Mouse (Mus musculus): ENCODE data around the gene Tet3. TPM values are rescaled to one million over a fixed set of nuclear protein-coding genes. Genes with fewer than 3 reads are reported as not detected.

The Tet3 gene
- polyA plus RNA-seq, 1 experiment from 2014 or later, result 79.2 TPM

DNA sequence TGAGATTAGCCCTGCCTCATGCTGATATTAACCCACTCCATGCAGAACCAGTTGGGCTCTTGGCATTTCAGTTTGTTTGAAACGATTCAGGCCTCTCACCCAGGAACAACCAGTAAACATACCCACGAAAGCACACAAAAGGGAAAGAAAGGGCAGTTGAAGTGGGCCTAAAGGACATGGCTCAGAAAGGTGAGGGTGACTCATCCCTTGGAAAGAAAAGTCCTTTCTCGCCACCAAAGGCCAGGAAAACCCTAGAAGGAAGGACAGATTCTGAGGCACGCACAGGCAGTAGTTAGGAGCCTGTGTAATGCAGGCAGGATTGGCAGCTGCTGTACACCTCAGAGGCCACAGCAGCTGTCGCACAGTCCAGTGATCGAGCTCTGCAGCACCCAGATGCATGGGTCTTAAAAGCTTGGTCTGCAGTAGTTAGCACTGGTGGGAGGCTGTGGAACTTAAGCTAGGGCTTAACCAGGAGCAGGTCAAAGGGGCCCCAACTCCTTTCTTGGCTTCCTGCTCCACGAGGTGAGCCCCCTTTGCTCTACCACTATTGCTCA lies 53.3 kb downstream of the Tet3 start:
- no peak overlapping the region for H3K27ac ChIP-seq (replicated peaks)
- H3K9me3 ChIP-seq, result no peaks in the 10 kb centered on the region
- 88% methylated on average over 7 of the region's 7 CpGs for WGBS
- H3K36me3 ChIP-seq, result peaks cover 51% of the 10 kb centered on the region
- no peak overlapping the region for H3K9ac ChIP-seq
- peaks cover 25% of the 10 kb centered on the region for H3K4me1 ChIP-seq (replicated peaks)
- ATAC-seq (ENCODE audit: low read depth), result no peak
- no peak overlapping the region for H3K4me2 ChIP-seq
- no peak overlapping the region for H3K4me3 ChIP-seq
- no peaks in the 10 kb centered on the region for H3K27me3 ChIP-seq

DNA sequence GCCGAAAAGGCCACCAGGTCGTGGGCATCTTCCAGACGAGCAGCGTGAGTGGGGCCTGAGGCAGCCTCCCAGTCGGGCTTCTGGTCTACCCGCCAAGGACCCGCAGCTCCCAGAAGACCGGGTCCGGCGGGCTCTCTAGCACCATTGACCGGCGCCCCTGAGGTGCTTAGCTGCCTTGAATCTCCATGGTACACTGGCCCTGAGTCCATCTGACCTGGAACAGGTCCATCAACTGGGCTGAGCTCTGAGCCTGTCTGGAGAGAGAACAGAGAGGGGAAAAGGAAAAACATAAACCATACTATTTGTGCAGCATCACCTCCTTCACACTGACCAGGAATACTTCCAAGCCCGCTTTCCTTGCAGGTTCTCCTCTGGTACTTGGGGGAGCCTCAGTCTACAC lies 54.3 kb downstream of the Tet3 start:
- 95% methylated on average over 13 of the region's 13 CpGs for WGBS
- peaks cover 59% of the 10 kb centered on the region for H3K36me3 ChIP-seq
- H3K27me3 ChIP-seq, result no peaks in the 10 kb centered on the region
- peaks cover 23% of the 10 kb centered on the region for H3K4me1 ChIP-seq (replicated peaks)
- no peak overlapping the region for H3K4me2 ChIP-seq
- ATAC-seq (ENCODE audit: low read depth), result no peak
- no peak overlapping the region for H3K9ac ChIP-seq
- H3K27ac ChIP-seq (replicated peaks), result no peak overlapping the region
- no peak overlapping the region for H3K4me3 ChIP-seq
- H3K9me3 ChIP-seq, result no peaks in the 10 kb centered on the region

DNA sequence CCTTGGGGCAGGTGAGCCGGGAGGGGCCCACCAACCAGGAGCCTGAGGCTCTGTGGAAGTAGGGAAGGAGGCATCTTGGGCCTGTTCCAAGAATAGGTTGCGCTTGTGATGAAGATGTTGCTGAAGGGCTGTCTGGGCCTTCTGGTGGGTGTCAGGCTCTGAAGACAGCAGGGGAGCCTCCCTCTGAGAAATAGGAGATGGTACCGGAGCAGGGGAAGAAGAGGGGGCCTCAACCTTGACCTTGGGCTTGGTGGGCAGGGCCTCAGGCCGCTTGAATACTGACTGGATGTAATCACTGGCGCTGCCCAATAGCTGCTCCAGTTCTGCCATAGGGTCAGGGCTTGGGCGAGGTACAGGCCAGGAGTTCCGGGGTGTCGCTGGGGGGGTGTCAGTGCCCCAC lies 55.4 kb downstream of the Tet3 start:
- 96% methylated on average over 8 of the region's 8 CpGs for WGBS
- Histone ChIP-seq H3K4me1 (replicated peaks) (peaks cover 22% of the 10 kb centered on the region), H3K4me3 (no peak overlapping the region), H3K27me3 (no peaks in the 10 kb centered on the region), H3K9ac (no peak overlapping the region), H3K36me3 (peaks cover 69% of the 10 kb centered on the region), H3K27ac (replicated peaks) (no peak overlapping the region), H3K9me3 (no peaks in the 10 kb centered on the region), H3K4me2 (no peak overlapping the region)
- no peak for ATAC-seq (ENCODE audit: low read depth)

DNA sequence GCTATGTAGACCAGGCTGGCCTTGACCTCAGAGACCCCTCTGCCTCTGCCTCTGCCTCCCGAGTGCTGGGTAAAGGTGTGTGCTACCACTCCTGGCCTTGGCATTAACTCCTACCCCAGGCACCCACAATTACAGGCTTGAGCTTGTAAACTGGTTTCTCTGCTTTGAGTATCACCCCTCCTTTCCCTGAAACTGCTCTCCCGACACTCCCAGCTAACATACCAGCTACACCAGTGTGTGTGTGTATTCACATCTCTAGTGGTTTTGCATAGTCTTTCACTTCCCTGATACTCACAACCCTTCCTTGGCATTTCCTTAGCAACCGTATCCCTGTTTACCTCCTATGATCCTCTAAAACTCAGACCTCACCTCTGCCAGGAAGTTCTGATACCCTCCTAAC lies 59.1 kb downstream of the Tet3 start:
- H3K27ac ChIP-seq (replicated peaks), result no peak overlapping the region
- 83% methylated on average over 3 of the region's 3 CpGs for WGBS
- peaks cover 93% of the 10 kb centered on the region for H3K36me3 ChIP-seq
- H3K4me3 ChIP-seq, result no peak overlapping the region
- no peaks in the 10 kb centered on the region for H3K27me3 ChIP-seq
- H3K9me3 ChIP-seq, result no peaks in the 10 kb centered on the region
- H3K4me2 ChIP-seq, result no peak overlapping the region
- ATAC-seq (ENCODE audit: low read depth), result no peak
- peaks cover 19% of the 10 kb centered on the region for H3K4me1 ChIP-seq (replicated peaks)
- H3K9ac ChIP-seq, result no peak overlapping the region

DNA sequence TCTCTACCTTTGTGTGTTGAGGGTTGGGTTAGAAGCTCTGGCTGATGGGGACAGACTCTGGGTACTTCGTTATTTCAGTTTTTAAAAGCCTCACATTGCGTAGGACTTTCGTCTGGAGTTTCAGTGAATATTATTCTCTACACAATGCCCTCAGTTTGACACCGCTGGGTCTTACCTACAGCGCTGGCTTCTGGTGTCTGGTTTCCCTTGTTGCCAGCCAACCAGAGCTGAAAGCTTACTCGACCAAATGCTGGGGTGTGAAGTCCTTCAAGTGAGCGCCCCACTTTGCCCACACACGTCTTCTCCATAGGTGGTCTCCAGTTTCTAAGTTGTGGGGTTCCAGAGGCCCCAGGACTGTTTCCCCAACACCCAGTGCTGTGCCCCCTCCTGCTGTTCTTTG lies 61.2 kb downstream of the Tet3 start:
- no peak overlapping the region for H3K4me3 ChIP-seq
- H3K4me2 ChIP-seq, result no peak overlapping the region
- no peaks in the 10 kb centered on the region for H3K27me3 ChIP-seq
- no peak overlapping the region for H3K9ac ChIP-seq
- 89% methylated on average over 8 of the region's 8 CpGs for WGBS
- no peak for ATAC-seq (ENCODE audit: low read depth)
- H3K36me3 ChIP-seq, result peaks cover 90% of the 10 kb centered on the region
- no peaks in the 10 kb centered on the region for H3K9me3 ChIP-seq
- peaks cover 19% of the 10 kb centered on the region for H3K4me1 ChIP-seq (replicated peaks)
- H3K27ac ChIP-seq (replicated peaks), result no peak overlapping the region

DNA sequence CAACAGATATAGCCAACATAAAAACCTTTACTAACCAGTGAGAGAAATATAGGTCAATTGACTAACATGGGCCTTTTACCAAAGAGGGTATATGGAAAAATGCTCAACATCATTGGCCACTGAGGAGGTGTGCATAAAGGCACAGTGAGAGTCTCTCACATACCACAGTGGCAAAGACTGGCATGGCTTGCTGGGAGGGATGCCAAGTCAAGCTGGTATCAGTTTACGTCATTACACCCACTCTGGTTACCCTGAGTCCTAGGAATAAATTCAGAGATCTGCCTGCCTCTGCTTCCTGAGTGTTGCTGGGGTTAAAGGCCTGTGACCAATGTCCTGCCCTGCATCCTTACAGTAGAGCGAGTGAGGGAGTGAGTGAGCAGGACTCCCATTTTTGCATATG lies 62.2 kb downstream of the Tet3 start:
- Histone ChIP-seq H3K4me3 (no peak overlapping the region), H3K27ac (replicated peaks) (no peak overlapping the region), H3K27me3 (no peaks in the 10 kb centered on the region), H3K9me3 (no peaks in the 10 kb centered on the region), H3K4me1 (replicated peaks) (peaks cover 19% of the 10 kb centered on the region), H3K36me3 (peaks cover 86% of the 10 kb centered on the region), H3K9ac (no peak overlapping the region), H3K4me2 (no peak overlapping the region)
- ATAC-seq (ENCODE audit: low read depth), result no peak
- WGBS, result 93% methylated on average over 2 of the region's 2 CpGs

DNA sequence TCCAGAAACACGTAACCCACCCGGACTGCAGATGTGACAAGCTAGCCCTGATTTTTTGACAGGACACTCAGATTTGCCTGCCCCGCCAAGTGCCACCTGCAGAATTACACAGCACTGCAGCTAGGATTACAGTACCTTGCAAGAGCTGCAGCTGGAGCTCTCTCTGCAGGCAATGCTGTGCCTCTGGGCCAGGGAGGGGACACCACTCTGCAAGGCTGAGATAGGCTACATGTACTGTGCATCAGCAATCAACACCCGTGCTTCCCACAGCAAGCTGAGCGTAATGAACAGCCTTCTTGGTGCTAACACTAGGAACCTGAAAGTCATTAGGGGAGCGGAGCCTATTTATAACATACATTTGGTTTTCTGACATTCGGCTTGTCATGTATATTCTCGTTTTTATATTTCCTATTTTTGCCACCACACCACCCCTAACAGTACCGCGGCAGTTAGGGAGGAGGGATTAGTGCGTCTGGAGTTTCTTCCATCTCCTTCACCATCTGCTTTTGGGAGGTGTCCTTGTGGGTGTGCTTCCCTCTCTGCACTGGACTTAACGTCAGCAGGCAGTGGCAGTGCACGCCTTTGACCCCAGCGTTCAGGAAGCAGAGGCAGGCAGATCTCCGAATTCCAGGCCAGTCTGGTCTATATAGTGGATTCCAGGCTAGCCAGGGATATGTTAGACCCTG lies 63.2 kb downstream of the Tet3 start:
- peaks cover 76% of the 10 kb centered on the region for H3K36me3 ChIP-seq
- no peak overlapping the region for H3K27ac ChIP-seq (replicated peaks)
- H3K4me1 ChIP-seq (replicated peaks), result peaks cover 22% of the 10 kb centered on the region
- no peak overlapping the region for H3K9ac ChIP-seq
- H3K9me3 ChIP-seq, result no peaks in the 10 kb centered on the region
- ATAC-seq (ENCODE audit: low read depth), result no peak
- H3K4me2 ChIP-seq, result no peak overlapping the region
- H3K27me3 ChIP-seq, result no peaks in the 10 kb centered on the region
- H3K4me3 ChIP-seq, result no peak overlapping the region
- WGBS, result 96% methylated on average over 15 of the region's 15 CpGs

DNA sequence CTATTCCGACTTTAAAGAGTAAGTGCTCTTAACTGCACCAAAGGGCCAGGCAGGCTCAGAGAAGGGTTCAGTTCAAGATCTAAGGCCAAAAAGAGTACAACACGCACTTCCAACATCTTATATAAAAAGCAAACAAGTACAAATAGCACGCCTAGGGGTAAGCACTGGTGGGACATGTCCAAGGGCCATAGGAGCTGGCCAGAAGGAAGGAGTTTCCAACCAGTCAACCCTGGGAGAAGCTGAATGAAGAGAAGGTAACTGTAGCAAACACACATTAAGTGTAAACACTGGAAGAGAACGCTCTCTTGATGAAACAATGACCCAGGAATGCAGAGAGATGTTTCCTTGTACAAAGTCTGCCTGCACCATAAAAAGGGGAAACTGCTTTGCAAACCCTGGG lies 64.8 kb downstream of the Tet3 start:
- H3K4me2 ChIP-seq, result no peak overlapping the region
- no peaks in the 10 kb centered on the region for H3K27me3 ChIP-seq
- no peak overlapping the region for H3K4me3 ChIP-seq
- H3K27ac ChIP-seq (replicated peaks), result no peak overlapping the region
- no peak overlapping the region for H3K9ac ChIP-seq
- 96% methylated on average over 4 of the region's 4 CpGs for WGBS
- peaks cover 62% of the 10 kb centered on the region for H3K36me3 ChIP-seq
- peaks cover 8% of the 10 kb centered on the region; the same call in 1 of the 2 replicates for H3K4me1 ChIP-seq (replicated peaks)
- no peak for ATAC-seq (ENCODE audit: low read depth)
- no peaks in the 10 kb centered on the region for H3K9me3 ChIP-seq

DNA sequence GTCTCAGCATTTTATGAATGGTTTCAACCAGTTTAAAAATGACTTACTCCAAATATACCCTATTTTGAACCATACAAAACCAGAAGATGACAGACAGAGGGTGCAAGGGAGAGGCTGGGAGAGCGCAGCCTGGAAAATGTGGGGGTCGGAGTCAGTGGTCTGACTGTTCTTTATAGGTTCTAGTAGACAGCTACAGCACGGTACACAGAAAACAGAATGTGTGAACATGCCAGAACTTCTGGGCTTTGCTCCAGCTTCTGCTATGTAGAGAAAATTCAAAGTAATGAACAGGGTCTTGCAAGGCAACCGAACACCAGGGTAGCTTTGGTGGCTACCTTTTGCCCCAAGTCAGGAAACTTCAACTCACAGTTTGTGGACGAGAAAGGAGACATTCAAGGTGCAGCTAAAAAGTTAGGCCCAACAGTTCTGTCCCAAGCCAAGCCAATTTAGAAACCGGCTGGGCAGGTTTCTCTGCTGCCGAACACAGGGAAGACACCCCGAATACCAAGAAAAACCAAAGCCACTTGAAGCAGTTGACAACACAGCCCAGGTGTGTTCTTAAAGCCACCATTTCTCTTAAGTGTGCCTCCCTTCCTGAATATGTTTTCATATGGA lies 66.6 kb downstream of the Tet3 start:
- no peak overlapping the region for H3K4me2 ChIP-seq
- H3K27me3 ChIP-seq, result no peaks in the 10 kb centered on the region
- H3K36me3 ChIP-seq, result peaks cover 47% of the 10 kb centered on the region
- H3K9me3 ChIP-seq, result no peaks in the 10 kb centered on the region
- no peak overlapping the region for H3K27ac ChIP-seq (replicated peaks)
- no peak overlapping the region for H3K4me3 ChIP-seq
- WGBS, result 91% methylated on average over 8 of the region's 8 CpGs
- no peak for ATAC-seq (ENCODE audit: low read depth)
- H3K4me1 ChIP-seq (replicated peaks), result peaks cover 10% of the 10 kb centered on the region; the same call in 1 of the 2 replicates
- no peak overlapping the region for H3K9ac ChIP-seq

DNA sequence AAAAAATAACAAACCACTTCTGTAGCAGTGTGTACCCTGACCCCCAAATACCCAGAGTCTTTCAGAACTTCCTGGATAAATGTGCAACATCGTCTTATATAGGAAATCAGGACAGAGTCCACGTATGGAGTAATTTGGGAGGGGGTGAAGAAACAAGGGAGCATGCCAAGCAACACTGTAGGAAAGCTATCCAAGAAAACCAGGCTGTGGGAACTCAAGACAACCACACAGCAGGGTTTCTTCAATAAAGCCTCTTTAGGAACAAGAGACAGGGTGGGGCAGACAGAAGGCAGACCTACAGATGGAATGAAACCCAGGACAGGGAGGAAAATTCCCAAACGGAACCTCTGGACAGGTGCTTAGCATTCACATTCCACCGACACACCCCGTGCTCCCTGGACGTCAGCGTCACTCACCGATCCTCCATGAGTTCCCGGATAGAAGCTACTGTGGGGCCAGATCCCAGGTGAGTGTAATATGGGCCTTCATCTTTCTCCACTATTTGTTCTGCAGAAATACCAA lies 73.3 kb downstream of the Tet3 start:
- no peaks in the 10 kb centered on the region for H3K9me3 ChIP-seq
- peaks cover 7% of the 10 kb centered on the region; the same call in 1 of the 2 replicates for H3K4me1 ChIP-seq (replicated peaks)
- no peak overlapping the region for H3K9ac ChIP-seq
- H3K36me3 ChIP-seq, result peaks cover 51% of the 10 kb centered on the region
- H3K4me2 ChIP-seq, result no peak overlapping the region
- ATAC-seq (ENCODE audit: low read depth), result no peak
- no peaks in the 10 kb centered on the region for H3K27me3 ChIP-seq
- H3K27ac ChIP-seq (replicated peaks), result no peak overlapping the region
- 93% methylated on average over 9 of the region's 9 CpGs for WGBS
- no peak overlapping the region for H3K4me3 ChIP-seq

DNA sequence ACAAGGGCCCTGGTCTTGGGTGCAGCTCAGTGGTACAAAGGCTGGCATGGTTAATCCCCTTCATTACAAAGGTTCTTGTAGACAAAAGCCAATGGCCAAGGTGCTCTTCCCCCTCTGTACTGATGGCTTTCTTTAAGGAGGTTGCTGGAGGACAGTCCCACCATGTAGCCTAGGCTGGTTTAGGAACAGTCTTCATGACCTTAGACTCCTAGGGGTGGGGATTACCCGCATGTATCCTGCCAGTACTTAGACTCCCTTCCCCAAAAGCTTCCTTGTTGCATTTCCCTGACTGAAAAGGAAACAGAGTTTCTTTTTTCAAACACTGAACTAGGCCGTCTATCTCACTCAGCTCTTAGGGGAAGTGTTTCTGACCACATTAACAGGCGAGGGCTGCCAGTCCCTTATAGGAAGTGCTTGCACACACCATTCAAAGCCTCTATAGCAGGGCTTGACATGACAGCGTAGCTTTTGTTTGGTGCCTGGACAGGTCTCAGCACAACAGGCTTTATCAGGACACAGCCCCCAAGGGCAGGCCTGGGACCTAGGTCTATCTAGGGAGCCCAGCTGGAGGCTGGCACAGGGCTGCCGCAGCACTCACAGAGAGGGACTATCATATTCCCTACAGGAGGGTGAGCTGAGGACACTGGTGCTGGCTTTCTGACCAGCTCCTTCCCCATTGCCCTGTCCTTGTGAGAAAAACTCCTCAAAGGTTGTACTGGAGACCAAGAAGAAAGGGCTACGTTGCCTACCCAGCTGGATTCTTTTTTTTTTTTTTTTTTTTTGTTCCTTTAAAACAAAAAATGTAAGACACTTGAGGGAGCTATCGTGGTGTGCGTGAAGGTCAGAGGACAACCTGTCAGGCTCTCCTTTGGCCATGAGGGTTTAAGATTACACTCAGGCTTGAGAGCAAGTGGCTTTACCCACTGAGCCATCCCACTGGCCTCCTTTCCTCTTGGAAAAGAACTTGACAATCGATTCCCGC lies 77.1 kb downstream of the Tet3 start:
- 89% methylated on average over 10 of the region's 10 CpGs for WGBS
- Histone ChIP-seq H3K4me1 (replicated peaks) (no peaks in the 10 kb centered on the region), H3K4me2 (no peak overlapping the region), H3K36me3 (peaks cover 88% of the 10 kb centered on the region), H3K27ac (replicated peaks) (no peak overlapping the region), H3K27me3 (no peaks in the 10 kb centered on the region), H3K4me3 (no peak overlapping the region), H3K9ac (no peak overlapping the region), H3K9me3 (no peaks in the 10 kb centered on the region)
- ATAC-seq (ENCODE audit: low read depth), result no peak
